In the genomic region with DNA sequence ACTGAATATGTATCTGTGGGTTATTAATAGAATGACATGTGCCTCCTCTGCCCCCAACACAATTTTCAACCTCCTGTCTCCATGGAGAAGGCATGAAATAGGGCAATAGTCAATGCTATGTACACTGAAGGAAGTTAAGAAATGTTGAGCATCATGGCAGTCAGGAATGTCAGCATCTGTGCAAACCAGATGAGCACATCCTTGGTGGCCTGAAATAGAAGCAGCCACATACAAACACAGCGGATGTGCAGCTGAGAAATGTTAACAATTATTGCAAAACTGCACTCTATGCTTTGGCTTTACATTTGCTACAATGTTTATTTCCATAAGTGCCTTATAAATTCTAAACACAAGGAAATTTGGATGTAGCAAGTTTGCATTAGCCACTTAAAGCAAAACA, we compare ENCODE assay signal across 23 mouse cellular contexts.
DNase-seq lines count a peak whose midpoint lies in the region; ATAC-seq and TF ChIP-seq lines count a peak whose summit lies in the region.
"Had no signal": no experiment of that assay in that cellular context is flagged by ENCODE, and none has a peak within 500 bp of the region (broad histone marks: within the 10 kb centered on the region; RNA-seq: fewer than 3 reads in every experiment).

No protein-coding gene starts in this region.

- no peak for TF ChIP-seq CTCF in forebrain, postnatal 0 days (IDR thresholded peaks at IDR 0.05; ENCODE audit: low read depth)
- TF ChIP-seq CTCF in lung, embryonic 14.5 days (IDR thresholded peaks at IDR 0.05; ENCODE audit: low read depth): no peak
- no peak for TF ChIP-seq CTCF in lung, adult 2 months (IDR thresholded peaks at IDR 0.05; ENCODE audit: insufficient read depth, low read length)

- no peaks in the 10 kb centered on the region for H3K36me3 ChIP-seq in forebrain, postnatal 0 days (ENCODE audit: insufficient read depth)
- no peaks in the 10 kb centered on the region for H3K36me3 ChIP-seq in forebrain, embryonic 14.5 days (ENCODE audit: control insufficient read depth, insufficient read depth, low read length)
- no peaks in the 10 kb centered on the region for H3K36me3 ChIP-seq in lung, embryonic 14.5 days (ENCODE audit: insufficient read depth)
- H3K36me3 ChIP-seq in intestine, embryonic 16.5 days (ENCODE audit: control insufficient read depth, insufficient read depth, low read length): no peaks in the 10 kb centered on the region
- H3K36me3 ChIP-seq: embryonic facial prominence, embryonic 10.5 days; embryonic facial prominence, embryonic 12.5 days; G1E had no signal

- H3K27me3 ChIP-seq in forebrain, postnatal 0 days (ENCODE audit: insufficient read depth, low read length): no peaks in the 10 kb centered on the region
- H3K27me3 ChIP-seq in forebrain, embryonic 14.5 days (replicated peaks; ENCODE audit: control insufficient read depth, insufficient read depth, low read length): no peaks in the 10 kb centered on the region
- H3K27me3 ChIP-seq in lung, embryonic 14.5 days (ENCODE audit: insufficient read depth, low read length): no peaks in the 10 kb centered on the region
- no peaks in the 10 kb centered on the region for H3K27me3 ChIP-seq in intestine, embryonic 16.5 days (replicated peaks; ENCODE audit: control insufficient read depth, insufficient read depth, low read length)
- H3K27me3 ChIP-seq: CH12.LX; embryonic facial prominence, embryonic 12.5 days; forebrain, embryonic 13.5 days; Patski had no signal

- no peaks in the 10 kb centered on the region for H3K4me1 ChIP-seq in forebrain, postnatal 0 days (ENCODE audit: insufficient read depth)
- H3K4me1 ChIP-seq in forebrain, embryonic 14.5 days (ENCODE audit: control insufficient read depth, insufficient read depth, low read length): no peaks in the 10 kb centered on the region
- no peaks in the 10 kb centered on the region for H3K4me1 ChIP-seq in lung, embryonic 14.5 days (ENCODE audit: insufficient read depth)
- H3K4me1 ChIP-seq in lung, adult 2 months (ENCODE audit: control insufficient read depth, insufficient read depth, low read length): no peaks in the 10 kb centered on the region
- H3K4me1 ChIP-seq in intestine, embryonic 16.5 days (ENCODE audit: control insufficient read depth, insufficient read depth, low read length): 0 out of 2 replicates have a peak, but pooled peaks cover 5% of the 10 kb centered on the region
- H3K4me1 ChIP-seq: embryonic facial prominence, embryonic 10.5 days; embryonic facial prominence, embryonic 12.5 days; forebrain, embryonic 13.5 days had no signal

- DNase-seq in forebrain, postnatal 0 days: peak; percentile 13
- no peak for DNase-seq in forebrain, embryonic 14.5 days (ENCODE audit: low spot score)
- peak; percentile 46 for DNase-seq in lung, embryonic 14.5 days
- DNase-seq in lung, adult 2 months: no peak
- DNase-seq: adrenal gland, adult 8-10 months; adrenal gland, postnatal 14 days; adrenal gland, postnatal 36 days; B cell, adult 2 months; cerebellum, adult 11-12 months; cerebellum, adult 2 months; cerebellum, adult 9-10 months; cerebellum, postnatal 10 days; cerebellum, postnatal 25 days had no signal

- no peak for ATAC-seq in forebrain, postnatal 0 days
- ATAC-seq in forebrain, embryonic 14.5 days: no peak
- no peak for ATAC-seq in lung, embryonic 14.5 days (ENCODE audit: insufficient read depth)
- ATAC-seq in intestine, embryonic 16.5 days: peak; percentile 59
- ATAC-seq: activated CD4-positive, CD25-positive, alpha-beta regulatory T cell, adult 4 months; CD4-positive, CD25-positive, alpha-beta regulatory T cell, adult 4 months; forebrain, embryonic 13.5 days; forebrain, embryonic 16.5 days; Patski had no signal

- WGBS in forebrain, postnatal 0 days: 84% methylated on average over 1 of the region's 1 CpGs
- 88% methylated on average over 1 of the region's 1 CpGs for WGBS in forebrain, embryonic 14.5 days
- WGBS in lung, embryonic 14.5 days: 41% methylated on average over 1 of the region's 1 CpGs
- WGBS in lung, adult 2 months: 52% methylated on average over 1 of the region's 1 CpGs
- 53% methylated on average over 1 of the region's 1 CpGs for WGBS in intestine, embryonic 16.5 days

- TF ChIP-seq POLR2A in lung, adult 2 months (IDR thresholded peaks at IDR 0.05; ENCODE audit: borderline replicate concordance, extremely low read depth, low read depth, low read length): no peak

- H3K4me3 ChIP-seq in forebrain, postnatal 0 days (ENCODE audit: low read depth, low read length): no peak overlapping the region
- H3K4me3 ChIP-seq in forebrain, embryonic 14.5 days (ENCODE audit: low read depth, low read length): no peak overlapping the region
- no peak overlapping the region for H3K4me3 ChIP-seq in lung, embryonic 14.5 days (ENCODE audit: low read depth, low read length)
- H3K4me3 ChIP-seq in lung, adult 2 months (replicated peaks; ENCODE audit: extremely low read depth, low read depth, low read length): no peak overlapping the region
- H3K4me3 ChIP-seq in intestine, embryonic 16.5 days (ENCODE audit: low read length): no peak overlapping the region
- H3K4me3 ChIP-seq: embryonic facial prominence, embryonic 10.5 days; embryonic facial prominence, embryonic 12.5 days; forebrain, embryonic 13.5 days had no signal

- H3K27ac ChIP-seq in forebrain, postnatal 0 days (ENCODE audit: low read depth, low read length): no peak overlapping the region
- no peak overlapping the region for H3K27ac ChIP-seq in forebrain, embryonic 14.5 days (ENCODE audit: low read depth, low read length)
- H3K27ac ChIP-seq in lung, embryonic 14.5 days (ENCODE audit: low read depth): no peak overlapping the region
- no peak overlapping the region for H3K27ac ChIP-seq in intestine, embryonic 16.5 days (ENCODE audit: low read length)
- H3K27ac ChIP-seq: embryonic facial prominence, embryonic 10.5 days; embryonic facial prominence, embryonic 12.5 days; forebrain, embryonic 13.5 days had no signal

- no peak overlapping the region for H3K4me2 ChIP-seq in forebrain, postnatal 0 days (ENCODE audit: low read depth)
- H3K4me2 ChIP-seq in forebrain, embryonic 14.5 days (ENCODE audit: low read length): no peak overlapping the region
- H3K4me2 ChIP-seq in lung, embryonic 14.5 days: no peak overlapping the region
- no peak overlapping the region for H3K4me2 ChIP-seq in intestine, embryonic 16.5 days (ENCODE audit: low read depth, low read length)
- H3K4me2 ChIP-seq: embryonic facial prominence, embryonic 12.5 days; forebrain, embryonic 13.5 days had no signal

- H3K9ac ChIP-seq in forebrain, postnatal 0 days: no peak overlapping the region
- H3K9ac ChIP-seq in forebrain, embryonic 14.5 days (ENCODE audit: low read length): no peak overlapping the region
- H3K9ac ChIP-seq in lung, embryonic 14.5 days: no peak overlapping the region
- no peak overlapping the region for H3K9ac ChIP-seq in intestine, embryonic 16.5 days (ENCODE audit: low read depth, low read length)
- H3K9ac ChIP-seq: embryonic facial prominence, embryonic 12.5 days; forebrain, embryonic 13.5 days had no signal

- no peaks in the 10 kb centered on the region for H3K9me3 ChIP-seq in forebrain, postnatal 0 days (ENCODE audit: low read length)
- H3K9me3 ChIP-seq in forebrain, embryonic 14.5 days (replicated peaks; ENCODE audit: control insufficient read depth, low read length): no peaks in the 10 kb centered on the region
- no peaks in the 10 kb centered on the region for H3K9me3 ChIP-seq in lung, embryonic 14.5 days (ENCODE audit: low read depth, low read length)
- no peaks in the 10 kb centered on the region for H3K9me3 ChIP-seq in intestine, embryonic 16.5 days (ENCODE audit: control insufficient read depth, low read length)
- H3K9me3 ChIP-seq: embryonic facial prominence, embryonic 10.5 days; embryonic facial prominence, embryonic 12.5 days; forebrain, embryonic 13.5 days; G1E had no signal

Comparison
In these comparisons a context has a peak if more than half of its experiments do, and no peak if none do; other contexts are left out.
1. DNase-seq: peak in forebrain, postnatal 0 days (single experiment) and lung, embryonic 14.5 days (single experiment); none in forebrain, embryonic 14.5 days (single experiment) and lung, adult 2 months (single experiment).